Mouse (Mus musculus): ENCODE data around the gene Lgi1.

Gene Lgi1

GRCm38 (mm10) chr19:38264505-38265500 is at the start of gene Lgi1:
Lgi1 (plus strand) TSS chr19:38264536.
- DNase-seq (ENCODE audit: low read depth) = no peak

GRCm38 (mm10) chr19:38217696-38218095 is 46.6 kb upstream of the Lgi1 start:
- no peak for DNase-seq (ENCODE audit: low read depth)

DNA sequence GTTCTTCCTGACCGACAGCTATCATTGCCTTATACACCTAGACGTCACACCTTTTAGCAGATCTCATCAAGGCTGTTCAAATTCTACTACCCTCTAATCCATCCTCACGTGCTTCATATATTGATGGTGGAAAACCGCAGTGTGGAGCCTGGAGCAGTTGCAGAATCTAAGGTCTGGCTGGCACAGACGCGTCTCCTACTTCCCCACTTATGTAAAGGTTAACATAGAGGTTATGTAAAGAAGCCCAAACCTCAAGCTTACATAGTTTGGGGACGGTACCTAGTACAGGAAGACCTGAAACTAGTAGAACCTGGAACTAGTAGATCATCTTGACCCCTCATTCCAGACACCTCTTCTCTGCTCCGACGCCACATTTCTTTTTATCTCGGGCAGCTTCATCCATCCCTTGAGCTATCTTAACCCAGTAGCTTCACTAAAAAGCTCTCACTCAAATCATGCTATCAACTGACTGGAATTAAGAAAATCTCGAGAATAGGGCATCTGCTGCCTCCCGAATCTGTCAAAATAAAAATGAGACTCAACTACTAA is 40.9 kb upstream of the Lgi1 start:
- DNase-seq (ENCODE audit: low read depth) = no peak

GRCm38 (mm10) chr19:38223905-38224684 is 40.2 kb upstream of the Lgi1 start, which contains the start of gene Fra10ac1:
Fra10ac1 (minus strand) TSS chr19:38224156.
- peak; percentile 75 for DNase-seq (ENCODE audit: low read depth)

DNA sequence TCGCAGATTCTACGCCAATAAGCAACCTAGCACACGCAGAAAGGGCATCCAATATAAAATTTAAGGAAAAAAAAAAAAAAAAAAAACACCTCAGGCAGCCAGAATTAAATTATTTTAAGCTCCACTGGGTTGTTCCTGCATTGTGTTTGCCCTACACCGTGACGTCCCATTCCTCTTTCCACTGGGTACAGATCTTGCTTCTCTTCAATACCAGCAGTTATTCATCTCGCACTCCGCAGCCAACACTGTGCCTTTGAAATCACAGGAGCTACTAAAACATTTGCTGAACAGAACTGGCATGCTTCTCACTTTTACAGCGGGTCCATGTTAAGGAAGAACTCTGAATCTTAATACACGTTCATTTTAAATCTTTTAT is 39.7 kb upstream of the Lgi1 start:
- DNase-seq (ENCODE audit: low read depth) = no peak

DNA sequence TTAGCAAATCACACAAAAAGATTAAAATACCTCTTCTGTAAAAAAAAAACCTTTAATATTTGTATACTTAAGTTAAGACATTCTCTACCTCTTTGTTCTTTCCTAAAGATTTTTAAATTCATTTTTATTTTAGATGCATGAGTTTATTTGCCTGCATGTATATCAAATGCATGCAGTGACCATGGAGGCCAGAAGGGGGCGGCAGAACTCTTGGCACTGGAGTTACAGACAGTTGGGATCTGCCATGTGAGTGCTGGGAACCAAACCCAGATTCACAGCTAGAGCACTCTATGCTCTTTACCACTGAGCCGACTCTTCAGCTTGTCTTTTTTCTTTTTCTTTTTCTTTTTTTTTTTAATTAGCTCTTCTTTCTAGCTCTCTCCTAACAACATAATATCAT is 35.6 kb upstream of the Lgi1 start:
- no peak for DNase-seq (ENCODE audit: low read depth)

- DNase-seq (ENCODE audit: low read depth) = no peak
These were observed 32.2 kb upstream of the Lgi1 start for GRCm38 (mm10) chr19:38232087-38232486.

GRCm38 (mm10) chr19:38232516-38232915 is 31.8 kb upstream of the Lgi1 start:
- DNase-seq (ENCODE audit: low read depth) = no peak

DNA sequence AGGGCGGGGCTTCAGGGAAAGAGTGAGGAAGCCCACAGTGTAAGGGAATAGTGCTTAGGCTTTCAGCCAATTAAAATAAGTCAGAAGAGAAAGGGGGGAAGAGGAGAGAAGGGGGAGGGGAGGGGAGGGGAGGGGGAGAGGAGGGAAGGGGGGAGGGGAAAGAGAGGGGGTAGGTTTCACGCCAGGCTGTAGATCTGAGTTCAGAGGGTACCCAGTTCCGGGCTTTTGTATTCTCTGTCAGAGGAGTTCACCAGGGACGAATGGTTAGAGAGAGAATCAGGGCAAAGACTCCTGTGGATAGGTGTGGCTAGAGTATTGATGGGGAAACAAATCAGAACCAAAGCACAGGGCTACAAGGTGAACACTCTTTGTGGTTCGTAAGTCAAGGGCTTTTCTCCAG is 27.8 kb upstream of the Lgi1 start:
- DNase-seq (ENCODE audit: low read depth) = no peak

GRCm38 (mm10) chr19:38237834-38238212 is 26.5 kb upstream of the Lgi1 start:
- peak; percentile 19 for DNase-seq (ENCODE audit: low read depth)

GRCm38 (mm10) chr19:38238213-38238951 is 26.0 kb upstream of the Lgi1 start:
- no peak for DNase-seq (ENCODE audit: low read depth)

GRCm38 (mm10) chr19:38242314-38242852 is 22.0 kb upstream of the Lgi1 start:
- DNase-seq (ENCODE audit: low read depth) = no peak

DNA sequence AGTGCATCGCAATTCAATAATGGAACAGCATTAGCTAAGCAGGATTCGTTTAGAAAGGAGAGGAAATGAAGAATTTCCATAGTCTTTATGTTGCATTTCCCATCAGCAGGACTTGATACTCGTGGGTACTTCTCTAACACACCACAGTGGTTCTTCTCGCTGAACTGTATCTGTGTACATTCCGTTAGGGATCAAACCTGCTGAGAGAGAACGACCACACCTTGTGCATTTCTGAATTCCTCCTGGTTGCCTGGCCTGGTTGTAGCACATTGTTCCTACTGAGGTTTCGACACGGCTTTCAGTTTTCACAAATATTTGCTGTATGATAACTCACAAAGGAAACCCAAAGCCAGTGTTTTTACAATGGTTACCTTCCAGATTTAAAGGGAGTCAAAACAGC is 19.6 kb upstream of the Lgi1 start:
- no peak for DNase-seq (ENCODE audit: low read depth)

- no peak for DNase-seq (ENCODE audit: low read depth)
These were observed 18.8 kb upstream of the Lgi1 start for GRCm38 (mm10) chr19:38245361-38246176.

DNA sequence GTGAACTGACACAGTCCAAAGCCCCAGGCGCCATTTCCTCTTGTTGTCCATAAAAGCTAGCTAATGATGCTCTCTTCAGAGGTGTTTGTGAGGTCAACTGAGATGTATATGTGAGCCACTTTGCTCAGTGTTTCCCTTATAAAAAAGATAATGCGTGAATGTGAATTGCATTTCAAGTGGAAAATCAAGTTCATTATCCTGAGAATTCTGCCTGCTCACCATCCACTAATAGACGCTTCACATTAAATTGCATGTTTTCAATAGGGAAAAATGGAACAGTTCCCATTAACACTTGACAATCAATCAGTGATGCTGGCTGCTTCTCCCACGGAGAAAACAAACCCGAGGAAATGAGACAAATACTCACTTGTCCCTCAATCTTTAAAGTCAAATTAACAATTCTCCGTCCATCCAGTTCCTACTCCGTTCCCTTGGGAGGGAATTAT is 18.1 kb upstream of the Lgi1 start:
- no peak for DNase-seq (ENCODE audit: low read depth)

- no peak for DNase-seq (ENCODE audit: low read depth)
These were observed 14.7 kb upstream of the Lgi1 start for GRCm38 (mm10) chr19:38249627-38250026.

- peak; percentile 23 for DNase-seq (ENCODE audit: low read depth)
These were observed 10.5 kb upstream of the Lgi1 start for GRCm38 (mm10) chr19:38253796-38254195.

DNA sequence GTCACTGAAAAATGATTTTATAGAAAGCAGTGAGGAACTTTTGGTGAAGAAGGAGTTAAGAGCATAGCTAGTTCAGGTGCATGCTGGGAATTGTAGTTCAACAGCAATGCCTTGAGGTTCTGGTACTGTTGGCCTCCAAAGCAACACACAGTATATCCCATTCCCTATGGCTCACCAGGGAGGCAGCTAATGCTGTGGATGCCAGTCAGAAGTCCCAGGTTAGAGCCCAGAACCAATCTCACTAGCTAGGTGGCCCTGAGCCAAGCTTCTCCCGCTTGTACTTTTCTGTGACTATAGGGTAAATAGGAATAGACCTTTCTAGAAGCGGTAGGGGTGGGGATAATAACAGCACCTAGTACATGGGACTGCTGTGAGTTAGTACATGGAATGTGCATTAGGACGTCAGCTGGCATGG is 5.7 kb upstream of the Lgi1 start:
- DNase-seq (ENCODE audit: low read depth) = no peak

DNA sequence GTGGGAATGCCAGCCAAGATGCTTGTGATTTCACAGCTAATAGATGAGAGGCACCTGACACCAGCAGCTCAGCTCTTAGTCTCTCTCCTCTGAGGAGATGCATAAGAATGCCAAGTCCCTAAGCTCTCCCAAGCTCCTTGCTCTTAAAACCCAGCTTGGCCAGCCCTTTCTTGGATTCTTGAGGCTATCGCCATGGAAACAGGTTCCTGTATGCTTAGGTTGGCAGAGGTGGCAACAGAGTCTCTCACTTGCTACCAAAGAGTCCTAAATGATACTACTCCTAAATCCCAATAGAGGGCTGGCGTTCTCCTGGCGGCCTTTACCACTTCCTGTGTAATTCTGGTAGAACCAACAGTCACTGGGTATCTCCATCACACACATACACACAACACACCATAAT is 4.9 kb upstream of the Lgi1 start:
- no peak for DNase-seq (ENCODE audit: low read depth)

- DNase-seq (ENCODE audit: low read depth) = no peak
These were observed 4.0 kb upstream of the Lgi1 start for GRCm38 (mm10) chr19:38260346-38260745.

GRCm38 (mm10) chr19:38261351-38261750 is 3.0 kb upstream of the Lgi1 start:
- DNase-seq (ENCODE audit: low read depth) = no peak

All from c-Kit-positive CD71-negative TER-119-negative erythroid progenitor cells, embryonic 14.5 days (primary cell).